ENCODE assay signal across 7 mouse cellular contexts in genomic region chr2:72871836-72872235, GRCm38 (mm10).
DNase-seq lines count a peak whose midpoint lies in the region; ATAC-seq lines count a peak whose summit lies in the region.

No protein-coding gene starts in this region.

- no peak for ATAC-seq in megakaryocyte-erythroid progenitor cell, adult 5-6 weeks (replicated peaks; ENCODE audit: low FRiP score, low TSS enrichment, poor library complexity, severe bottlenecking)

- DNase-seq in right cerebral cortex, adult 18-20 months: peak; percentile 28
- no peak for DNase-seq in right cerebral cortex, postnatal 4 days
- DNase-seq in cerebellum, postnatal 14 days: peak; percentile 26 to 31
- peak; percentile 66 to 73 for DNase-seq in kidney, postnatal 36 days
- DNase-seq in urinary bladder, adult 18-20 months (ENCODE audit: low spot score in 2 of 2): no peak
- DNase-seq in spleen, adult 18-20 months: no peak

Comparison
In these comparisons a context has a peak if more than half of its experiments do, and no peak if none do; other contexts are left out.
1. DNase-seq: peak in right cerebral cortex, adult 18-20 months (single experiment), cerebellum, postnatal 14 days (2 of 2) and kidney, postnatal 36 days (2 of 2); none in right cerebral cortex, postnatal 4 days (single experiment), urinary bladder, adult 18-20 months (0 of 2) and spleen, adult 18-20 months (0 of 2).